Mouse (Mus musculus) cerebellum, adult 2 months (tissue): ENCODE measurements at regions not wholly inside any gene's neighbourhood (a gene's known extent, or its start where the extent isn't known, plus 50 kb on each side); places are given as distances from the start of the nearest gene placed in this dataset.

Experiments
- DNase-seq, 2 experiments: peaks; one replicate each; pipeline ENCODE4 v3.0.0; 2021
- H3K27ac ChIP-seq: fragments of 200-500 bp; 2 replicates; pipeline ENCODE4 v1.5.1; 2012; ENCODE audit warnings: low read length, control low read depth, inconsistent platforms; ENCODE audit not compliant: insufficient read depth
- H3K27me3 ChIP-seq: fragments of 200-500 bp; 2 replicates; pipeline ENCODE4 v1.6.1; 2012; ENCODE audit warnings: inconsistent platforms, mild to moderate bottlenecking, low read length, moderate library complexity; ENCODE audit not compliant: control insufficient read depth, insufficient read depth
- H3K4me1 ChIP-seq: fragments of 200-500 bp; 2 replicates; pipeline ENCODE4 v1.6.1; 2011; ENCODE audit warnings: low read length; ENCODE audit not compliant: control insufficient read depth, insufficient read depth
- H3K4me3 ChIP-seq: fragments of 200-500 bp; replicated peaks from 2 replicates; pipeline ENCODE3; 2011; ENCODE audit warnings: mild to moderate bottlenecking, low read depth, low read length, control low read depth; ENCODE audit not compliant: insufficient read depth
- CTCF ChIP-seq: fragments of 200-500 bp; IDR thresholded peaks from 2 replicates; pipeline ENCODE4 v1.5.1; 2011; ENCODE audit warnings: low read depth, mild to moderate bottlenecking, control low read depth, low read length, moderate library complexity, borderline replicate concordance; ENCODE audit not compliant: insufficient read depth
- POLR2A ChIP-seq: fragments of 200-500 bp; IDR thresholded peaks from 2 replicates; pipeline ENCODE4 v1.6.1; 2011; ENCODE audit warnings: low read length, control low read depth, borderline replicate concordance; ENCODE audit not compliant: insufficient read depth
- WGBS: fragments of 180-500 bp; shearing (Covaris S2); methylation state at CpG from one replicate; pipeline ENCODE4 v1.1.7; 2018; 5-methylcytosine and 5-hydroxymethylcytosine counted together

DNA sequence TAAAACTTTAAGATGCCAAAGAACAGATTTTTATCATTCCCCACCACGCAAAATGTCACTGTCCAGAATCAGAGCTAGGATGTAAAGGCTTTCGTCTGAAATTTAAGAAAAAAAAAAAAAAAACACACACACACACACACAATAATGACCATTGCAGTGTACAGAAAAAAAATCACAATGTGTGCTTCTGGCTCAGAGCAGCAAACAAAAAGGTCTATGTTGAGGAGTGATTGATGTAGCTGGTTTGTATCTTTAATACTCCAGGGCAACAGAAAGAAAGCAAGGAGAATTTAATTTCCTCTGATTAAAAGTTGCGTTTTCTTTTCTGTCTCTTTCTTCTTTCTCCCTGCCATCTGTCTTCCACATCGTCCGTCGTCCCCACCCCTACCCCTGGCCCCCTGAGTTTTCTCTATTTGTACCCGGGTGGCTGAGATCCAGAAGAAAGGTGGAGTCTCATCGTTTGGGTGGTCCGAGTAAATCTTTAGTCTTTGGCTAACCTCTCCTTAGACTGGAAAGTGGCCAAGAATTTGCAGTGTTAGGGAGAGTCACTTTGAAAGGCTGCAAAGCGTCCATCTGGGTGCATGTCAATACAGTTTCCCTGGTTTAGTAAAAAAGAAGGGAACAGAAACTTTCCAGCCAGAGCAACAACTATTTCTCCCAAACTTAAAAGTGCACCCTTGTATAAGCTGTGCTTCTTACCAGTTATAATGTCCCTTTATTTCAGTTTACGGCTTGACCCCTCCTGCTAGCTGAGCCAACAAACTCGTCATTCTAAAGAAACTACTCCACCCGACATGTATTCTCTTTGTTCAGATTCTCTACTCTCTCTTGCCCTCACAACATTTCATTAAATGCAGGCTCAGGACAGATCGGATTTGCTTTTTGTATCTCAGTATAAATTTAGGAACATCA, 199.6 kb upstream of the Cxadr start:
- Histone ChIP-seq H3K4me1 (no peaks in the 10 kb centered on the region), H3K4me3 (no peak overlapping the region), H3K27ac (no peak overlapping the region), H3K27me3 (no peaks in the 10 kb centered on the region)
- DNase-seq, result no peak
- WGBS, result 15% methylated on average over 14 of the region's 14 CpGs
- TF ChIP-seq CTCF, result no peak
- no peak for TF ChIP-seq POLR2A

DNA sequence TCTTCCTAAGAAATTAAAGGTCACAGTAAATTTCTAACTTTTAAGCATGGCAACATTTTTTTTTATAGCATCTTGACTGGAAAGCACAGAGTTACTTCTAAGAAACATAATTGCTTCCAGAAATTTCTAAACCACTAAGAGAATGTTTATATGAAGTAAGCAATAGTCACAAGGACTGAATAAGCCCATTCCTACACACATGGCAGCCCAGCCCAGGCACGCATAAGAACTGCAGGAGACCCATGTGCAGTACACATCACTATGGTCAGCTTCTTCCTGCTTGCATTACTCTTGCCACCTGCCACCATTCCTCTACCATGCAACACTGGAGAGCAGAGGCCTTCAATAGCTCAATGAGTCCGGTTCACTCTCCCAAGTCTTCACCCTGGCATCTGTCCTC, 201.4 kb upstream of the Cxadr start:
- Histone ChIP-seq H3K4me1 (no peaks in the 10 kb centered on the region), H3K27ac (no peak overlapping the region), H3K27me3 (no peaks in the 10 kb centered on the region), H3K4me3 (no peak overlapping the region)
- 76% methylated on average over 2 of the region's 2 CpGs for WGBS
- TF ChIP-seq POLR2A, result no peak
- TF ChIP-seq CTCF, result no peak
- no peak for DNase-seq

DNA sequence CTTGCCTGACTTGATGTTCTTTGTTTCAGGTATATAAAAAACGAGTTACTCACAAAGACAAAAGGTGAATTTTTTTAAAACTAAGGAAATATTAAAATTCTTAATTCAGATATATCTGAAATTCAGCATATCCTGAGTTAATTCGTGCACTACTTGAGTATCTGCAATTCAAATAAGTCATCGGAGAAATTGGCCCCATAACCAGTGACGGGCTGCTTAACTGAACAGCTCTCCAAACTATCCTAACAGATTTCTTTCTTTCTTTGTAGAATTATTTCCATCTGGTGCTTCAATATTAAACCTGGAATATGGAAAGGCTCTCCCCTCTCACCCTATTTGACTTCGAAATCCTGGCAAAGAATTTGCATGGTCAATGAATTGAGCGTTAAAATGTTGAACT, 202.2 kb upstream of the Cxadr start:
- no peak overlapping the region for H3K27ac ChIP-seq
- 23% methylated on average over 6 of the region's 6 CpGs for WGBS
- no peak overlapping the region for H3K4me3 ChIP-seq
- no peak for DNase-seq
- no peaks in the 10 kb centered on the region for H3K4me1 ChIP-seq
- no peaks in the 10 kb centered on the region for H3K27me3 ChIP-seq
- no peak for TF ChIP-seq POLR2A

DNA sequence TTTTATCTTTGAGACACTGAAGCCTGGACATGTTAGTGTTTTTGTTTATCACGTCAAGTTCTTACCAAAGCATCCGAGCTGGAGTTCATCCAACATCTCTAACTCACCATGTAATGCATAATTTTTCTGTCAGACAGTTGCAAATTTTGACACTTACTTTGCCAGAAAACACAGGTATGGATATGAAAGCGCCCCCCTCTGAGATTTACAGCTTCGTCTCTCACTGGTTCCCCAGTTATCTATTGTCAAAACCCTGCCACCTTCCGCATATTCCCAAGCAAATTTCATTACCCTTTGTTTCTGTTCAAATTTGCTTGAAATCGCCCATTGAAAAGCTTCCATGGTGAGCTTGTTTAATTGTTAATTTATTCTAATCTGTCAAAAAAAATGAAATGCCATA, 202.7 kb upstream of the Cxadr start:
- no peak overlapping the region for H3K27ac ChIP-seq
- DNase-seq, result no peak
- no peaks in the 10 kb centered on the region for H3K4me1 ChIP-seq
- no peak overlapping the region for H3K4me3 ChIP-seq
- 23% methylated on average over 6 of the region's 6 CpGs for WGBS
- H3K27me3 ChIP-seq, result no peaks in the 10 kb centered on the region
- TF ChIP-seq POLR2A (no peak), CTCF (no peak)

DNA sequence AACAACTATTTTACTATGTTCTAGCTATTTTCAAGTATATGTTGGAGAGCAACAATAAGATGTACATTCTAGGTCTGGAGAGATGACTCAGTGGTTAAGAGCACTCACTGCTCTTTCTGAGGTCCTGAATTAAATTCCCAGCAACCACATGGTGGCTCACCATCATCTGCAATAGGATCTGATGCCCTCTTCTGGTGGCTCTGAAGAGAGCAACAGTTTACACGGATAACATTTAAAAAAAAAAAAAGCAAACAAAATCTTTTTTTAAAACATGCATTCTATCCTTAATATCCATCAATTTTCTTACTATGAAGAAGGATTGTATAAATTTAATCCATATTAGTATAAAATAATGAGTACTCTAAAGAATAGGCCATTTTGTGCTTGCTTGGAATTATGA, 204.7 kb upstream of the Cxadr start:
- 61% methylated on average over 1 of the region's 1 CpGs for WGBS
- no peaks in the 10 kb centered on the region for H3K4me1 ChIP-seq
- TF ChIP-seq POLR2A (no peak), CTCF (no peak)

DNA sequence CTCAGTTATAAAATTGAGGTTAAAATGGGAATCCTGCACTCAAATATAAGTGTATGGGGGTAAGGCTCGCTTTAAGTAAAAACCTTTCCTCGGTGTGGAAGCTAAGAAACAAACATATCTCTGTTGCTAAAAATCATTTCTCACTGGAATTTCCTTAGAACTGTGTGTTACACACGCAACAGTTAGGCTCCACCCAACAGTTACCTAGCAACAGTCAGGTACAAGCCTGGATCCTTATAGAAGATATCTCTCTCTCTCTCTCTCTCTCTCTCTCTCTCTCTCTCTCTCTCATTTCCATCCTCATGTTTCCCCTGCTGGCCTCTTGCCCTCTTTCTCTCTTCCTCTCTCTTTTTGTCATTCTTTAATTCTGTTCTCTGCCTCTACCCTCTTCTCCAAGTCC, 211.1 kb upstream of the Cxadr start:
- Histone ChIP-seq H3K27ac (no peak overlapping the region), H3K4me3 (no peak overlapping the region), H3K4me1 (no peaks in the 10 kb centered on the region), H3K27me3 (no peaks in the 10 kb centered on the region)
- no peak for DNase-seq
- WGBS, result 85% methylated on average over 3 of the region's 3 CpGs
- TF ChIP-seq POLR2A, result no peak
- TF ChIP-seq CTCF, result no peak

More for the DNA sequence above, 204.7 kb upstream of the Cxadr start:
- Histone ChIP-seq H3K27ac (no peak overlapping the region), H3K27me3 (no peaks in the 10 kb centered on the region), H3K4me3 (no peak overlapping the region)
- no peak for DNase-seq

DNA sequence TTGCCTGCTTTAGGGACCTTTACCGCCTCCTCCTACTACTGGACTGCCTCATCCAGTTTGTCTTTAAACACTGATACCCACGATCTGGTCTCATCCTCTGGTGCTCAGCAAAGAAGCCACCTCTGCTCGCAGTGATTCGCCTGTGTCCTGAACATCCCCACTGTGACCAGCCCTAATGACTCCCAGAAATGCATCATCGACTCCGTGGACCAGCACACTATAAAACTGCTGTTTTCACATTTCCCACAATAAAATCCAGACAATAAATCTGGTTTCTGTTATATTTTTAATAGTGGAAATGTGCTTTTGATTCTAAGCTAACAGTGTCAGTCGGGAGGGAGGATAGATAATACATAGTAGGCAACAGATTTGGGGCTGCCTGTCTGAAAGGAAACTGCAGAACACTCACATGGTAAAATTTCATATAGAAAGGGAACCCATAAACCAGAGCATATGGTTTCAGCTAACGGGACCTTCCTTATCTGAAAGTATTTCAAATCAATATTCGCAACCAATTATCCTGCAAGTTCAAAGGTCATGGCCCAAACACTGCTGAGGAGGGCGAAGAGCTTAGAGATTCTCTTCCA, 233.7 kb upstream of the Cxadr start:
- DNase-seq, result no peak
- TF ChIP-seq POLR2A (no peak), CTCF (no peak)
- Histone ChIP-seq H3K4me3 (no peak overlapping the region), H3K27ac (no peak overlapping the region), H3K4me1 (no peaks in the 10 kb centered on the region), H3K27me3 (no peaks in the 10 kb centered on the region)
- 87% methylated on average over 10 of the region's 10 CpGs for WGBS

DNA sequence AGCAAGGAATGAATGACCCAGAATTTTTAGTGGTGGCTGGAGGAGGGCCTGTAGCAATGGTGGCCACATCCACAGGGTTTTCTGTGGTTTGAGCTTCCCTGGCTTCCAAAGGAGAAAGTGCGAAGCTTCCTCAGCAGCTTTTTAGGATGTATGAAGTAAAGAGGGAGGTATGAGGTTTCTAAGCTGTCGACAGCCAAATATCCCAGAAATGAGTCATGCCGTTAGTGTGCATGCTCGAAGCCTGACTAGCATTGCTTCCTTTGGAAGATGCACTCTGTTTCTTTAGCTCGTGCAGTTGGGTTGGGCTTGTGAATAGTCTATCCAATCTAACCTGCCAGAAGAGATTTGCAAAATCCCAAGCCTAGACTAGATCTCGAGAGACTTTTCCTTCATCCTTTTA, 240.8 kb upstream of the Cxadr start:
- Histone ChIP-seq H3K27ac (no peak overlapping the region), H3K27me3 (no peaks in the 10 kb centered on the region), H3K4me1 (no peaks in the 10 kb centered on the region), H3K4me3 (no peak overlapping the region)
- 93% methylated on average over 6 of the region's 6 CpGs for WGBS
- DNase-seq, result no peak
- TF ChIP-seq CTCF, result no peak
- TF ChIP-seq POLR2A, result no peak
